Mouse (Mus musculus): ENCODE data around the gene Catsperg1.
A peak's percentile ranks its signal among the peaks of the same experiment; 100 is the strongest.
"Not testable (repeated sequence)": the region's sequence is repeated elsewhere in the genome, so short reads cannot be mapped to it uniquely, and the experiment has no call there.

Catsperg1 gene

DNA sequence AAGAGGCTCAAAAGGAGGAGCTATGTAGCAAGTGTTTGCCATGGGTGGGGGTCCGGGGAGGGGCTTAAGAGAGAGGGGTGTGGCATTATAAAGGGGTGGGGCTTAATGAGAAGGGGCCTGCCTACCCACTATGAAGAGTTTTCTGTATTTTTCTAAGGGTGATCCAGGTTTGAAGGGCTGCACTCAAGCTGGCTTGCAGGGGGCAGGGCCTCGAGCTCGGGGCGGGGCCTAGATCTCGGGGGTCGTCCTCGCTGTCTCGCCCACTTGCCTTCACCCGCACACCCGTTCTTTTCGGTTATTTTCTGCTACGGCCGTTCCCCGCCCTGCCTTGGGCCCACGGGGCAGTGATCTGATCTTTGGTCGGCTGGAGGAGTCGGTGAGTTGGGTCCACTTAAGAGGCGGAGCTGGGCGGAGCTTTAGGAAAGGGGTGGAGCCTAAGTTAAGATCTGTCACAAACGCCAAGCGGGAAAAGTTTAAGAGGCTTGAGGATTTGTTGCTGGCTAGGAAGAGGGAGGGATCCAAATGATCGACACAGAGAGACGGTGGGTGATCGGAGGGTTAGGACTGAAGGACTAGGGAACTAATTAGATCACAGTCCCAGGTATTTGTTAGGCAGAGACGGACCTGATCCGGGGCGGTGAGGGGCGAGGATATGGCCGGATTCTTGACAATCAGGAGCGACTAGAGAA, 43.6 kb downstream of the Catsperg1 start, which contains the start of the genes Ggn and Spred3:
TSS of gene Ggn (plus strand) at position 145 of the 689 bp plus-strand sequence.
TSS of gene Spred3 (minus strand) at position 346 of the 689 bp plus-strand sequence.
- DNase-seq (ENCODE audit: low read depth, low spot score), result no peak

DNA sequence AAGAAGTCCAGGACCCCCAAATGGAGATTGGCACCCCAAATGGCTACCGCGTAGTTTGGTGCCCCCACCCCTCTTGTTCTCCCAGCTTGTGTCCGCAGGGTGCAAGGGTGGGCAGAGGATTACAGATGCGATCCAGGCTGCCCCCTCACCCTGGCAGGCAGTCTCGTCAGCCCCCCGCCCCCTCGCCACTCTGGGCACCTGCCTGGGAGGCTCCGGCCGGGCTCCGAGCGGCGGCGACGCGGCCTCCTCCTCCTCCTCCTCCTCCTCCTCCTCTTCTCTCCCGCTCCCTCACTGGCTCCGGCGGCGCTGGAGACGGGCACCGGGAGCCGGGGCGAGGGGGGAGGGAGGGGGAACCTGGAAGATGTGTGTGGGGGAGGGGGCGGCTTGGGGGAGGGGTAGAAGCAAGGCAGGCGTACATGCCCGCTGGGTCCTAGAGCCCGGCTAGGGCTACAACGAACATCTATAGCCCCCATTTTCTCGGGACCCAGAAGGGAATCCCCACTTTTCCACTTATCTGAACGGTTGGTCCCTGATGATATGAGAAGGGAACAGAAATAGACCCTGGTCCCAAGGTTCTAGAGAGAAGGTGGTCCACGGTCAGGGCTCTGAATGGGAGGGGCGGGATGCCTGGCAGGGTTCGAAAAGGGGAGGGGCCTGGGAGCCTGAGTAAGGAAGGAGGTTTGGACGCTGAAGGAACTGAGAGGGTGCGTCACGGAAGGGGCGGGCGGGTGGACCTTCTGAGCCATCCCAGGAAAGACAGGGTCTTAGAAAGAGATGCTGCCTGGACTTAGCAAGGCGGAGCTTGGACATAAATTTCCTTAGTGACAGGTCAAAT, 44.4 kb downstream of the Catsperg1 start:
- DNase-seq (ENCODE audit: low read depth, low spot score), result no peak

DNA sequence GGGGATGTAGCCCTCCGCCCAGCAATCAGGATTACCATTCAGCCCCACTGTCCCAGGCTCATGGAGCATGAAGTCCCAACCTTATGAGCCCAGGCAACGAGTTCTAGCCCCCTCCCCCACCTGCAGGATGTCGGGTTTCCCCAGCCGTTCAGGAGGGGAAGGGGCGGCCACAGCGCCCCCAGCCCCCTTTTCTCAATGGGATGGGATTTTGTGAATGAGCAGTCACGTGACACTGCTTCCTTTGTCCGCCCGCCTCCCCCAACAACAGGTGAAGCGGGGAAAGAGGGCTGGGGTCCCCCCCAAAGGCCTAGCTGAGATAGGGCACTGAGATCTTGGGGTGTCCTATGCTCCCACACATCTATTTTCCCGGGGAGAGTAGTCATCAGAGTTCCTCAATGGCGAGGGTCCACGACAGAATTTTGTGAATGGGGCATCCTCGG, 45.0 kb downstream of the Catsperg1 start:
- no peak for DNase-seq (ENCODE audit: low read depth, low spot score)

DNA sequence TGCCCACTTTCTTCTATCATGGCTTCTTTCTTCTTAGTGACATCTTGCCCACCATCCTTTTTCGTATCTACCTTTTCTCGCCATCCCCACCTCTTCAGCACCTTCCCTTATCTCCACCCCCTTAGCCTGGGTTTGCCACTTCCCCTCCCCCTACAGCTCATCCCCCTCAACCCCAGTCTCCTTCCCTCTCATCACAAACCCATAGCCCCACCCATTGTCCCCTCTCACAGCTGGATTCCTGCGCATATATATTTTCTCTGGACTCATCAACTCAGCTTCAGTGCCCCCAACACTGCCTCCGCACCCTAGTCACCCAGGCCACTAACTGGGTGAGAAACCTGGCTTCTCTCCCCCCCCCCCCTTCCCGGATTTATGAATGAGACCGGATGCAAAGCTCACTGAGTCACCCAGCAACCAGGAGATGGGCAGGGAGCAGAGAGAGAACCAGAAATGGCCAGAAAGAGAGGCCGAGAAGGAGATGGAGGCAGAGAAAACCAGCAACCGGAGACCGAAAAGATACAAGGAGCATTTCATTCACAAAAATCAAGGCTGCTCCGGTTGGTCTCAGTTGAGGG, 45.6 kb downstream of the Catsperg1 start:
- no peak for DNase-seq (ENCODE audit: low read depth, low spot score)

DNA sequence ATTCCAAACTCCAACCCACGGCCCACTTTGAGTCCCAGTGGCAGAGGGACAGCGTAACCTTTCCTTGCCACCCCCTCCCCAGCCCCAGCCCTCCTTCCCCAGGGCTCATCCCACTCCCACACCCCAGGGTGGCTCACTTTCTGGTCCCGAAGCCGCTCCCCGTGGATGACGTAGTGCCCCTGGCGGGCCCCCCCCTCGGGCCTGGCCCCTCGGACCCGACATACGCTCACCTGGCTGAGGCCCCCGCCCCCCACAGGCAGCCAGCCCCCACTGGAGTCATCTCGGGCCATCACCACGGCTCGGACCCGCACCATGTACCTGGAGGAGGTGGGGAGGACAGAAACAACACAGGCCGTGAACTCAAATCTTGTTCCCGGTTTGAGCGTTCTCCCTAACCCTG, 46.2 kb downstream of the Catsperg1 start:
- no peak for DNase-seq (ENCODE audit: low read depth, low spot score)

GRCm38 (mm10) chr7:29162750-29163525, 50.9 kb downstream of the Catsperg1 start:
- no peak for DNase-seq (ENCODE audit: low read depth, low spot score)

- DNase-seq (ENCODE audit: low read depth, low spot score), result no peak
Observed at GRCm38 (mm10) chr7:29162294-29162693, 51.5 kb downstream of the Catsperg1 start.

DNA sequence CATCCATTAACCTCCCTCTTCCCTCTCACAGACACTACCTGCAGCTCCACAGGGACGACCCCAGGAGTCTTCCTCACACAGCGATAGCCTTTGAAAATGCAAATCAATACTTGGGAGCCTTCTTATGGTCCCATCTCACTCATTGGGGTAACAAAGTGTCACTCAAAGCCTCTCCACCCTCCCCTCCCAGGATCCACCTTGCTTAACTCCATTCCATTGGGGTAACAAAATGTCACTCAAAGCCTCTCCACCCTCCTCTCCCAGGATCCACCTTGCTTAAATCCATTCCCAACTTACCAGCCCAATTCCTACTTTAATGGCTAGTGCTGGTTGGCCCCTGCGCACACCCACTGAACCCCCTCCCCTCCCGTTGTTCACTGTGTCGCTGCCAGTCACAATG, 55.6 kb downstream of the Catsperg1 start:
- DNase-seq (ENCODE audit: low read depth, low spot score), result peak; percentile 87

- no peak for DNase-seq (ENCODE audit: low read depth, low spot score)
Observed at GRCm38 (mm10) chr7:29155838-29156782, 57.7 kb downstream of the Catsperg1 start, which contains the start of gene Fam98c. Gene Fam98c (minus strand): TSS chr7:29156234.

DNA sequence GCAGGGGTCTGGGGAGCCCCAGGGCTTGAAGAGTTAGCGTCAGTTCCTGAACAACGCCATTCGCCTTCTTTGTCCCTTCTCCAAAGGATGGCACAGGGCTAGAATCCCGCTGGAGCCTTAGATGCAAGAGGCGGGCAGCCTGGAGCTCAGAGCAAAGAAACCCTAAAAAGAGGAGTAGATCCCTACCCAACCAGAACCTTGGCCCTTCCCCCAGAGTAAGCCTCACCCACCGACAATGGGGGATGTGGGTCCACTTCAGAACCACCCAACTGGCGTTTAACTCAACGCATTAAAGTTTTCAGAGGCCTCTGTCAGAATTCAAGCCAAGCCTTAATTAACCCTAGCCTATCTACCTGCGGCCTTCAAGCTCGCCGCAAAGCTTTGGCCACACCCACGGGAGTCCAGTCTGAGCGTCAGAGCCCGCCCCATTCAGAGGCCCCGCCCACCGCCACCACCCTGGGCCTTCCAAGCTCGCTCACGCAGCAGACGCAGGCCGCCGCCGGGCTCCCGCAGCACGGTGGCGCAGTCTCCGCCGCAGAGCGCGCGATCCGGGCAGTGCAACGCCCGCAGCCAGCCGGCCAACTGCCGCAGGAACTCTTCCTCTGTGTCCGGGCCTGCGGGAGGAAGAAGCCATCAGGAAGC, 58.5 kb downstream of the Catsperg1 start:
- DNase-seq (ENCODE audit: low read depth, low spot score), result no peak

- DNase-seq (ENCODE audit: low read depth, low spot score), result no peak
Observed at GRCm38 (mm10) chr7:29154018-29154720, 59.7 kb downstream of the Catsperg1 start.

- no peak for DNase-seq (ENCODE audit: low read depth, low spot score)
Observed at GRCm38 (mm10) chr7:29151486-29151885, 62.3 kb downstream of the Catsperg1 start.

GRCm38 (mm10) chr7:29148771-29149170, 65.1 kb downstream of the Catsperg1 start:
- DNase-seq (ENCODE audit: low read depth, low spot score), result no peak

DNA sequence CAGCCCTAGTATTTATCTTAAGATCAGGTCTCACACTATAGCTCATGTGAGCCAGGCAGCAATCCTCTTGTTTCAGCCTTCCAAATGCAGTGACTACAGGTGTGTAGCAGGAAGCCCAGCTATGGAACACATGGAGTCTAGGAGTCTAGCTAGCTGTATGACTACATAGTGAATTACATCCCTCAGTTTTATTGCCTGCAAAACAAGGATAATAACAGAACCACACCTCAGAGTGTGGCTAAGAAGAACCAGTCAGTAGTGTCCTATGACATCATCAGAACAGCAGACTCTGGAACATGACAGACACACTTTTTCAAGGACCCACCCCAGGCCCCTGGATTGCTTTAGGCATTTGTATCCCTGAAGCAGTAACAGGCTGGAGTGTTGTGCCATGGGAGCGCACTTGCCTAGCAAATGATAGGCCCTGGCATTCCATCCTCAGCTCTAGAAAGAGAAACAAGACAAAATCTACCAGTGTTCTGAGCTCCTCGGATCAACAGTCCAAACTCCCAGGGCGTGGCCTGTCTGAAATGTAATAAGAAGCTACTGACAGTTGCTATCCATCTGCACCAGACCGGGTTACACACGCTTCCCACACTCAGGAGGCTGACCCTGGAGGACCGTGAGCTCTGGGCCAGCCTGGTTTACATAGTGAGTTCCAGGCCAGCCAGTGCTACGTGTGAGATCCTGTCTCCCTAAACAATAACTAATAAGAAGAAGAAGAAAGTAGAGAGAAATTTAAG, 67.0 kb downstream of the Catsperg1 start:
- no peak for DNase-seq (ENCODE audit: low read depth, low spot score)

DNA sequence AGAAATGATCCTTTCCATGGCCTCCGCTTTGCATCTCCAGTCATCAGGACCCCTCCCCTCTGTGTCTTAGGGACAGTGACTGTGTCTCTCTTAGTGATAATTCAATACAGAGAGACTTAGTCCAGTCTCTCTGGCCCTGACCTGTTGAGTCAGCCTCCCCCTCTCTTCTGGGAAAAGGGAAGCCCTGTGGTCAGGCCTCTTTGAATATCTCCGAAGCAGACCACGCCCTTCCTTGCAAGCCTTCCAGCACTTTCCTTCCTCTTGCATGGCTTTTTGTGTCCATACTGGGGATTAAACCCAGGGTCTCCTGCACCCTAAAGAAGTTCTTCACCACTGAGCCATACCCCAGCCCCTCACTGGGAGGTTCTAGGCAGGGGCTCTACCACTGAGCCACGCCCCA, 69.8 kb downstream of the Catsperg1 start:
- no peak for DNase-seq (ENCODE audit: low read depth, low spot score)

DNA sequence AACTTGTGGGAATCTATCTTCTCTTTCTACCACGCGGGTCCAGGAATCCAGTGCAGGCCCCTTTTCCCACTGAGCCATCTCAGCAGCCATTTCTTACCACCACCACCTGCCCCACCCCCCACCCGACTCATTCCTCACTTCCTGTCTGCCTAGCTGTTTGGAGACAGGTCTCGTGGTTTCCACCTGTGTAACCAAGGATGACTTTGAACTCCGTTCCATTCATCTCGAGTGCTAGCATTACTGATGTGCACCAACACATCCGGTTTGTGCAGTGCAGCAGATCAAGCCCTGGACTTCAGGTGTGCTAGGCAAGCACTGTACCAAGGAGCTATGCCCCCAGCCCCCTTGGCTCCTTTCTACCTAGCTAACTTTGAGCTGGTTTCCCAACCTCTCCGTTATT, 72.4 kb downstream of the Catsperg1 start:
- DNase-seq (ENCODE audit: low read depth, low spot score), result no peak

DNA sequence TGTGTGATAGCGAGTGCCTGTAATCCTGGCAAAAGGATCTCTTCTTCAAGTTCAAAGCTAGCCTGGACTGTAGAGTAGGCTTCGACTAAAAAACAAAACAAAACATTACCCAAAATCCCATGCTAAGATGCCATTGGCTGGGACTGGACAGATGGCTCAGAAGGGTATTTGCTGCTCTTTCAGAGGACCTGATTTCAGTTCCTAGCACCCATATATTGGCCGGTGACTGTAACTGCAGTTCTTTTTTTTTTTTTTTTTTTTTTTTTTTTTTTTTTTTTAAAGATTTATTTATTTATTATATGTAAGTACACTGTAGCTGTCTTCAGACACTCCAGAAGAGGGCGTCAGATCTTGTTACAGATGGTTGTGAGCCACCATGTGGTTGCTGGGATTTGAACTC, 74.6 kb downstream of the Catsperg1 start:
- not testable (repeated sequence) for DNase-seq (ENCODE audit: low read depth, low spot score)

- DNase-seq (ENCODE audit: low read depth, low spot score), result no peak
Observed at GRCm38 (mm10) chr7:29137429-29137828, 76.4 kb downstream of the Catsperg1 start.
